Mouse (Mus musculus): ENCODE data around the gene Nudt22. TPM values are rescaled to one million over a fixed set of nuclear protein-coding genes. Genes with fewer than 3 reads are reported as not detected.

Nudt22 gene
- total and polyA plus RNA-seq, 2 experiments from 2014 or later = 19.7 to 20.8 TPM

GRCm38 (mm10) chr19:6971644-6972043 is 24.3 kb downstream of the Nudt22 start:
- WGBS = 52% methylated on average over 6 of the region's 6 CpGs
- TF ChIP-seq CTCF (IDR thresholded peaks at IDR 0.05; ENCODE audit: low read depth) = no peak
- no peak overlapping the region for H3K9ac ChIP-seq (replicated peaks; ENCODE audit: low read length)
- no peak overlapping the region for H3K4me3 ChIP-seq (ENCODE audit: low read length)
- H3K4me1 ChIP-seq (ENCODE audit: insufficient read depth, low read length) = peaks cover 8% of the 10 kb centered on the region
- no peak for ATAC-seq
- DNase-seq (ENCODE audit: low spot score) = no peak
- H3K27ac ChIP-seq = no peak overlapping the region
- 0 out of 2 replicates have a peak, but pooled peaks cover 3% of the 10 kb centered on the region for H3K27me3 ChIP-seq (ENCODE audit: insufficient read depth, low read length)
- no peak overlapping the region for H3K4me2 ChIP-seq (ENCODE audit: low read depth, low read length)
- no peaks in the 10 kb centered on the region for H3K9me3 ChIP-seq (ENCODE audit: low read length)
- H3K36me3 ChIP-seq (ENCODE audit: insufficient read depth, low read length) = no peaks in the 10 kb centered on the region

GRCm38 (mm10) chr19:6970460-6971085 is 25.3 kb downstream of the Nudt22 start:
- no peak for TF ChIP-seq CTCF (IDR thresholded peaks at IDR 0.05; ENCODE audit: low read depth)
- Histone ChIP-seq H3K9ac (replicated peaks; ENCODE audit: low read length) (no peak overlapping the region), H3K4me2 (ENCODE audit: low read depth, low read length) (peak overlapping the region; percentile 52; the same call in 1 of the 2 replicates), H3K36me3 (ENCODE audit: insufficient read depth, low read length) (no peaks in the 10 kb centered on the region), H3K9me3 (ENCODE audit: low read length) (no peaks in the 10 kb centered on the region), H3K27ac (no peak overlapping the region), H3K4me3 (ENCODE audit: low read length) (no peak overlapping the region; the same call in 1 of the 2 replicates), H3K4me1 (ENCODE audit: insufficient read depth, low read length) (no peaks in the 10 kb centered on the region), H3K27me3 (ENCODE audit: insufficient read depth, low read length) (0 out of 2 replicates have a peak, but pooled peaks cover 3% of the 10 kb centered on the region)
- ATAC-seq (no peak), DNase-seq (ENCODE audit: low spot score) (no peak)
- 16% methylated on average over 11 of the region's 11 CpGs for WGBS

- no peaks in the 10 kb centered on the region for H3K36me3 ChIP-seq (ENCODE audit: insufficient read depth, low read length)
- ATAC-seq (peak; percentile 30), DNase-seq (ENCODE audit: low spot score) (peak; percentile 50)
- WGBS = 1% methylated on average over 47 of the region's 55 CpGs
- no peaks in the 10 kb centered on the region for H3K9me3 ChIP-seq (ENCODE audit: low read length)
- H3K4me2 ChIP-seq (ENCODE audit: low read depth, low read length) = peak overlapping the region; percentile 52
- TF ChIP-seq CTCF (IDR thresholded peaks at IDR 0.05; ENCODE audit: low read depth) = peak; percentile 51
- H3K9ac ChIP-seq (replicated peaks; ENCODE audit: low read length) = peak overlapping the region; percentile 35
- no peak overlapping the region for H3K27ac ChIP-seq
- peak overlapping the region; percentile 41 for H3K4me3 ChIP-seq (ENCODE audit: low read length)
- no peaks in the 10 kb centered on the region for H3K4me1 ChIP-seq (ENCODE audit: insufficient read depth, low read length)
- 0 out of 2 replicates have a peak, but pooled peaks cover 3% of the 10 kb centered on the region for H3K27me3 ChIP-seq (ENCODE audit: insufficient read depth, low read length)
Observed at GRCm38 (mm10) chr19:6969665-6970381, 26.1 kb downstream of the Nudt22 start.

- H3K9ac ChIP-seq (replicated peaks; ENCODE audit: low read length) = peak overlapping the region; percentile 35
- WGBS = under 1% methylated on average over 17 of the region's 20 CpGs
- H3K36me3 ChIP-seq (ENCODE audit: insufficient read depth, low read length) = no peaks in the 10 kb centered on the region
- no peaks in the 10 kb centered on the region for H3K9me3 ChIP-seq (ENCODE audit: low read length)
- DNase-seq (ENCODE audit: low spot score) = no peak
- H3K27ac ChIP-seq = no peak overlapping the region
- TF ChIP-seq CTCF (IDR thresholded peaks at IDR 0.05; ENCODE audit: low read depth) = no peak
- 0 out of 2 replicates have a peak, but pooled peaks cover 3% of the 10 kb centered on the region for H3K27me3 ChIP-seq (ENCODE audit: insufficient read depth, low read length)
- peak; percentile 6; the same call in 1 of the 2 replicates for ATAC-seq
- no peaks in the 10 kb centered on the region for H3K4me1 ChIP-seq (ENCODE audit: insufficient read depth, low read length)
- peak overlapping the region; percentile 41 for H3K4me3 ChIP-seq (ENCODE audit: low read length)
- peak overlapping the region; percentile 52 for H3K4me2 ChIP-seq (ENCODE audit: low read depth, low read length)
Observed at GRCm38 (mm10) chr19:6969291-6969664, 26.6 kb downstream of the Nudt22 start.

- H3K4me2 ChIP-seq (ENCODE audit: low read depth, low read length) = peak overlapping the region; percentile 52
- peak overlapping the region; percentile 35; the same call in 1 of the 2 replicates for H3K9ac ChIP-seq (replicated peaks; ENCODE audit: low read length)
- 0 out of 2 replicates have a peak, but pooled peaks cover 3% of the 10 kb centered on the region for H3K27me3 ChIP-seq (ENCODE audit: insufficient read depth, low read length)
- TF ChIP-seq CTCF (IDR thresholded peaks at IDR 0.05; ENCODE audit: low read depth) = no peak
- 17% methylated on average over 15 of the region's 15 CpGs for WGBS
- peak overlapping the region; percentile 41 for H3K4me3 ChIP-seq (ENCODE audit: low read length)
- H3K4me1 ChIP-seq (ENCODE audit: insufficient read depth, low read length) = no peaks in the 10 kb centered on the region
- no peak overlapping the region for H3K27ac ChIP-seq
- ATAC-seq (no peak), DNase-seq (ENCODE audit: low spot score) (no peak)
- no peaks in the 10 kb centered on the region for H3K36me3 ChIP-seq (ENCODE audit: insufficient read depth, low read length)
- H3K9me3 ChIP-seq (ENCODE audit: low read length) = no peaks in the 10 kb centered on the region
Observed at GRCm38 (mm10) chr19:6968491-6969271, 27.2 kb downstream of the Nudt22 start.

- DNase-seq (ENCODE audit: low spot score) (no peak), ATAC-seq (no peak)
- Histone ChIP-seq H3K4me3 (ENCODE audit: low read length) (no peak overlapping the region), H3K4me1 (ENCODE audit: insufficient read depth, low read length) (peaks cover 14% of the 10 kb centered on the region), H3K9ac (replicated peaks; ENCODE audit: low read length) (no peak overlapping the region), H3K4me2 (ENCODE audit: low read depth, low read length) (no peak overlapping the region), H3K27ac (no peak overlapping the region), H3K9me3 (ENCODE audit: low read length) (no peaks in the 10 kb centered on the region), H3K36me3 (ENCODE audit: insufficient read depth, low read length) (0 out of 2 replicates have a peak, but pooled peaks cover 4% of the 10 kb centered on the region), H3K27me3 (ENCODE audit: insufficient read depth, low read length) (no peaks in the 10 kb centered on the region)
- TF ChIP-seq CTCF (IDR thresholded peaks at IDR 0.05; ENCODE audit: low read depth) = no peak
- WGBS = 86% methylated on average over 10 of the region's 10 CpGs
Observed at GRCm38 (mm10) chr19:6956461-6956860, 39.5 kb downstream of the Nudt22 start.

All from hindbrain, postnatal 0 days (tissue).